Mouse (Mus musculus) retina, adult 2 months (tissue): Measurements from ENCODE around the gene Rpl19.

ENCODE experiments used
- DNase-seq: peaks from one replicate; pipeline ENCODE4 v3.0.0-alpha.2; 2012; ENCODE audit warnings: low read depth, low spot score

Gene Rpl19

DNA sequence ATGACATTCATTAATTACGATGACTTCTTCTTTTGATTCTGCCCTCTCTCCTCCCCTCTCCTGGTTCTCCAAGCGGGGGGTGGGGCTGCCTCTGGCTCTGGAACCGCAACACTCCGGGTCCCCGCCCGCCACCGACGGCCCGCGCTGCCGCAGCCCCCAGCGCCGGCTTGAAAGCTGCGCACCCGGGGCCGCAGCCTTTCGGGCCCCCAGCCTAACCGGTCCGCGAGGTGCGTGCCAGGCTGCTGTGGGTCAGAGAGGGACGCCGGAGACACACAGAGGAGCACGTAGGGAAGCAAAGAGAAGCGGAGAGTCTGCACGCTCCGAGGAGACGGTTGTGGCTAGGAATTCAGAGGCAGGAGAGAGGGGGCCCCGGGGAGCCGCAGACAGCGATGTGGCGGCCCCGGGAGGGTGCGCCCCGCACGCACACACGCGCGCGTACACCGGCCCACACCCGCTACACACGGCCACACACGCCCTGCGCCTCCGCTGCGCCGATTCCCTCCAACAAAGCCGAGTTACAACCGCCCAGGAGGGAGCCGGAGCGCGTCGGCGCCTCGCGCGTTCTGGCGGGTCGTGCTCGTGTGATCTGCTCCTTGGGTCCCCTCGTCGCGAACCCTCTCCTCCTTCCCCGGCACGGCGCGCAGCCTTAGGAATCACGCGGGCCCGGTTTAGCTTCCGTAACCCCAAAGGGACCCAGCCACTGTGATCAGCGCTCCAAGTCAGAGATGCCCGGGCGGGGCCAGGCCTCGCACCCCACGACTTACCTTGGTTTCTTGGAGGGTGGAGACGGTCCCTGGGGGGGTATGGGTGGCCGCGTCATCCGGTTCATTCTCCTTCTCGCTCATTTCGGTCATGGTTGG, 25.8 kb downstream of the Rpl19 start:
- no peak for DNase-seq

GRCm38 (mm10) chr11:98052989-98053834, 26.7 kb downstream of the Rpl19 start, which contains the start of gene Stac2:
Gene Stac2, minus strand, starts transcription at chr11:98053462.
- no peak for DNase-seq

DNA sequence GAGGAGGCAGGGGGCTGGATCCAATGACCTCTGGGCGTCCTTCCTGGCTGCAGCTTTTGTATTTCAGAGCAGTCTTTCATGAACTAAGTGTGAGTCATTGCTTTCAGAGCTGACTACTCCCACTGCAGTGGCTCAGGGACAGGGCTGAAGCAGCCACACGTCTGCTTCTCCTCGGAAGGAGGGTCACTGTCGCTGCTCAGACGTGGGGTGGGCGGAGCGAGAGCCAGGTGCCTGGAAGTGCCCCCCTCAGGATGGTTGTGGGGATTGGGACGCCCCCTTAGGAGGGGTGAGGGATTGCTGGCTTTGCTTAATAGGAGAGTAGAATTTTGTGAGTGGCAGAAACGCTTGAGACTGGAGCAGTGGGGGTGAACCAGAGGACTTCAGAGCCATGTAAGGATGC, 31.0 kb downstream of the Rpl19 start:
- no peak for DNase-seq

DNA sequence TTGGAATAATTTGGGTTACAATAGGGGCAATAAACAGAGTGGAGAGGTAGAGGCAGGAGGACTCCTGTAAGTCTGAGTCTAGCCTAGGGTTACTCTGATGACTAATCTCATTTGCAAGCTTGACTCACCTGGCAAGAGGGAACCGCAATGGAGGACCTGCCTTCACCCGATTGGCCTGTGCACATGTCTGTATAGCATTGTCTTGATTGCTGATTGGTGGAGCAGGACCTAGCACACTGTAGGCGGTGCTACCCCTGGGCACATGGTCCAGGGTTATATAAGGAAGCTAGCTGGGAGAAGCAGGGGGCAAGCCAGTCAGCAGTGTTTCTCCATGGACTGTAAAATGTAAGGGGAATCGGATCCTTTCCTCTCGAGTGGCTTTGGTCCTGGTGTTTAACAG, 31.5 kb downstream of the Rpl19 start:
- DNase-seq, result no peak

DNA sequence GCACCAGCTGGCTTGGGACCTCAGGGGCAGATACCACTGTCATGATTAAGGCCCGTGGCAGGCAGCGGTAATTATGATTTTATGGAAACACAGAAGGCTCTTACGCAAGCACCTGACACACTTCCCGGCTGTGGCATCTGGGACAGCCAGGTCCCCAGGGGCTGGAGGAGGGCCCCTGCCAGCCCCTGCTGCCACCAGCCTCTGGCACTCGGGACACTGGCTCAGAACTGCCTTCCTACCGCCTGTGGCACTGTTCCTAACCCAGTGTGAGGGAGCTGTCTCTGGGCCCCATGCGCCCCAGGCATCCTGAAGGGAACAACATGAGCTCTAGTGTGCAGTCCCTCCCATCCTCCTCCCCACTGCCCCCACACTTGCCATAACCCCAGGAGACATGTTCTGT, 33.2 kb downstream of the Rpl19 start:
- DNase-seq, result no peak

DNA sequence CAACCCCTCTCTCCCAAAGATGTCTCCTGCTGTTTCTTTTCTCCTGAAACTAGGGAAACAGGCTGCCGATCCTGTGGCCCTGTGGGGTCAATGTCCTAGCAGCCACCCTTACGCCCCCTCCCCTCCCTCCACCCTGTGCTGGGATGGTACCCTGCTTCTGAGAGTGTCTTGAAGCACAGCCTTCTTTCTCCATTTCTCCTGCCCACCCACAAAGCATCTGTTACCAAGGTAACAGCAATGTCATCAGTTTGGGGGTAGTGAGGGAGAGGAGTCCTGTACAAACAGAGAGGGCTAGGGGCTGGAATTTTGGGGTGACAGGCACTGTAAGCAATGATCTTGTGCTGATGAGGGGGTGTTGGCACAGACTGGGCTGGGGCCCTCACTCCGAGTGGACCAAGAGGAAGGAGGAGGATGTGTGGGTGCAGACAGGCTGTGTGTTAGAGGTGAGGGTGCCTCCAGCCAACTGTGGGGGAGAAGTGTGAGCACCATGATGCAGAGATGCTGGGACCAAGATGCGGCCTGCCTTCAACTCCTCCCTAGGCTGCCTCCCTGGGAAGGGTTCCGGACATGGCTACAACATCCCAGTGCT, 33.7 kb downstream of the Rpl19 start:
- no peak for DNase-seq

- DNase-seq, result no peak
Measured at GRCm38 (mm10) chr11:98061441-98061840, 34.9 kb downstream of the Rpl19 start.

- DNase-seq, result no peak
Measured at GRCm38 (mm10) chr11:98061904-98062562, 35.5 kb downstream of the Rpl19 start.

- no peak for DNase-seq
Measured at GRCm38 (mm10) chr11:98066201-98066600, 39.7 kb downstream of the Rpl19 start.

- DNase-seq, result no peak
Measured at GRCm38 (mm10) chr11:98067255-98067654, 40.7 kb downstream of the Rpl19 start.

DNA sequence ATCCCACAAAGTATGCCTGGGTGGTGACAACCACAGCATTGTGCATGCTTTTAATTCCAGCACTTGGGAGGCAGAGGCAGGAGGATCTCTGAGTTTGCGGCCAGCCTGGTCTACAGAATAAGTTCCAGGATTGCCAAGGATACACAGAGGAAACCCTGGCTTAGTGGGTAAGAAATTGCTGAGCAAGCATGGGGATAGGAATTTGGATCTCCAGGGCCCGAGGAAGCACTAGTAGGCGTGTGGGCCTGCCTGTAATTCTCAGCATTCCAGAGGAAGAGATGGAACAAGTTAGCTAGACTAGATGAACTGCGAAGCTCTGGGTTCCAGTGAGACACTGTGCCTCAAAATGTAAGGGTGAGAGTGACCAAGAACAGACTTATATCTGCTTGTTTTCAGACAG, 46.9 kb downstream of the Rpl19 start:
- no peak for DNase-seq

- DNase-seq, result peak; percentile 67
Measured at GRCm38 (mm10) chr11:98075195-98075808, 48.8 kb downstream of the Rpl19 start.

DNA sequence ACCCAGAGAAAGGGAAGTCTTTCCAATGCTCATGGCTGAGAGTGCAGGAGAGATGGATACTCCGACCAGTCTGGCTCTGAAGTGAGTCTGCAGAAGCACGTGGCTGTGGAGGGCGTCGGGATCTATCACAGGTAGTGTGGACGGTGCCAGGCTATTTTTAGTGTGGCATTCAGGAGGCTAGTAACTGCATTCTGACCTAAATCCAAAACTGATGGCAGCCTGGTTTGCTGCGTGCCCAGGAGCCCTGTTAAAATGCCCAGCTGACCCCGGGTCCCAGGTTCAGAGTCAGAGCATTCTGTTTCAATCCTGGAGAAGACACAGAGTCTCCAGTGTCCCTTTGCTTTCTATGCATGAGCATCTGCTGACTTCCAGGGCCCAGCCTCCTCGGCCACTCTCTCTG, 50.6 kb downstream of the Rpl19 start:
- no peak for DNase-seq
